Mouse (Mus musculus): ENCODE data around the gene Htr5b. TPM values are rescaled to one million over a fixed set of nuclear protein-coding genes. Genes with fewer than 3 reads are reported as not detected.

The Htr5b gene
- total RNA-seq (2021): not detected
- long read RNA-seq, experiment 1: 0 reads
- long read RNA-seq, experiment 2: 0 reads

- no peak for DNase-seq (ENCODE audit: low spot score)
Measured at GRCm38 (mm10) chr1:121528399-121528720, at the start of gene Htr5b. Gene Htr5b, minus strand, starts transcription at chr1:121528465.

- no peak for DNase-seq (ENCODE audit: low spot score)
Measured at GRCm38 (mm10) chr1:121577491-121577890, 49.2 kb upstream of the Htr5b start.

GRCm38 (mm10) chr1:121570522-121570921 lies 42.3 kb upstream of the Htr5b start:
- DNase-seq (ENCODE audit: low spot score): no peak

GRCm38 (mm10) chr1:121567521-121568489 lies 39.5 kb upstream of the Htr5b start, which contains the start of gene Ddx18:
Gene Ddx18, minus strand, starts transcription at chr1:121567989.
- DNase-seq (ENCODE audit: low spot score): peak; percentile 97

- DNase-seq (ENCODE audit: low spot score): no peak
Measured at GRCm38 (mm10) chr1:121557861-121558260, 29.6 kb upstream of the Htr5b start.

- no peak for DNase-seq (ENCODE audit: low spot score)
Measured at GRCm38 (mm10) chr1:121551457-121551835, 23.2 kb upstream of the Htr5b start.

- no peak for DNase-seq (ENCODE audit: low spot score)
Measured at GRCm38 (mm10) chr1:121550801-121551456, 22.7 kb upstream of the Htr5b start.

- DNase-seq (ENCODE audit: low spot score): no peak
Measured at GRCm38 (mm10) chr1:121549456-121549855, 21.2 kb upstream of the Htr5b start.

- DNase-seq (ENCODE audit: low spot score): no peak
Measured at GRCm38 (mm10) chr1:121548667-121549066, 20.4 kb upstream of the Htr5b start.

GRCm38 (mm10) chr1:121546844-121547243 lies 18.6 kb upstream of the Htr5b start:
- DNase-seq (ENCODE audit: low spot score): no peak

GRCm38 (mm10) chr1:121540361-121540760 lies 12.1 kb upstream of the Htr5b start:
- DNase-seq (ENCODE audit: low spot score): no peak

- no peak for DNase-seq (ENCODE audit: low spot score)
Measured at GRCm38 (mm10) chr1:121531439-121531838, 3.2 kb upstream of the Htr5b start.

- DNase-seq (ENCODE audit: low spot score): no peak
Measured at GRCm38 (mm10) chr1:121529286-121529685, 1.0 kb upstream of the Htr5b start.

GRCm38 (mm10) chr1:121527600-121528398 lies 466 bp downstream of the Htr5b start:
- no peak for DNase-seq (ENCODE audit: low spot score)

- DNase-seq (ENCODE audit: low spot score): no peak
Measured at GRCm38 (mm10) chr1:121527061-121527460, 1.2 kb downstream of the Htr5b start.

GRCm38 (mm10) chr1:121518609-121519008 lies 9.7 kb downstream of the Htr5b start:
- no peak for DNase-seq (ENCODE audit: low spot score)

- DNase-seq (ENCODE audit: low spot score): no peak
Measured at GRCm38 (mm10) chr1:121511966-121512365, 16.3 kb downstream of the Htr5b start.

GRCm38 (mm10) chr1:121511186-121511585 lies 17.1 kb downstream of the Htr5b start:
- DNase-seq (ENCODE audit: low spot score): no peak

- DNase-seq (ENCODE audit: low spot score): no peak
Measured at GRCm38 (mm10) chr1:121510420-121511140, 17.7 kb downstream of the Htr5b start.

- DNase-seq (ENCODE audit: low spot score): no peak
Measured at GRCm38 (mm10) chr1:121508729-121509128, 19.5 kb downstream of the Htr5b start.

- no peak for DNase-seq (ENCODE audit: low spot score)
Measured at GRCm38 (mm10) chr1:121497093-121497492, 31.2 kb downstream of the Htr5b start.
